Mouse (Mus musculus) gastrocnemius, adult 2 months (tissue): ENCODE results near the gene Fam198a. TPM values are rescaled to one million over a fixed set of nuclear protein-coding genes. Genes with fewer than 3 reads are reported as not detected.
A peak's percentile ranks its signal among the peaks of the same experiment; 100 is the strongest.

Experiments
- DNase-seq: peaks from one replicate; pipeline ENCODE4 v3.0.0; 2022
- H3K27ac ChIP-seq: fragments of 200-600 bp; 2 replicates; pipeline ENCODE4 v1.8.1; 2022; ENCODE audit warnings: mild to moderate bottlenecking
- H3K4me3 ChIP-seq: fragments of 200-600 bp; 2 replicates; pipeline ENCODE4 v1.8.1; 2022; ENCODE audit warnings: mild to moderate bottlenecking, moderate library complexity
- CTCF ChIP-seq: fragments of 200-600 bp; IDR thresholded peaks from 2 replicates; pipeline ENCODE4 v1.8.1; 2022; ENCODE audit warnings: antibody characterized with exemption, mild to moderate bottlenecking, moderate library complexity
- intact Hi-C: fragments of 180-260 bp; cut with DNase I; formaldehyde crosslinking; loops from one replicate; pipeline ENCODE4 v1.15.1; 2025
- total RNA-seq, 2 experiments: library from RNA; stranded (reverse); gene quantifications; 2 replicates each; pipeline ENCODE4 v1.2.3; 2021

The Fam198a gene
- total RNA-seq, 2 experiments from 2014 or later = 0.97 to 1.6 TPM

GRCm38 (mm10) chr9:121912786-121913185 lies 38.0 kb upstream of the Fam198a start:
- TF ChIP-seq CTCF = no peak
- DNase-seq = no peak
- intact Hi-C loops = no loop called here
- H3K27ac ChIP-seq = no peak overlapping the region
- H3K4me3 ChIP-seq = no peak overlapping the region

GRCm38 (mm10) chr9:121914226-121914757 lies 36.5 kb upstream of the Fam198a start:
- peak; percentile 21 for DNase-seq
- Histone ChIP-seq H3K4me3 (no peak overlapping the region), H3K27ac (no peak overlapping the region)
- intact Hi-C loops = no loop called here
- no peak for TF ChIP-seq CTCF

- DNase-seq = peak; percentile 19
- no peak for TF ChIP-seq CTCF
- Histone ChIP-seq H3K27ac (no peak overlapping the region), H3K4me3 (no peak overlapping the region)
- intact Hi-C loops = no loop called here
Measured at GRCm38 (mm10) chr9:121915056-121915455, 35.7 kb upstream of the Fam198a start.

- TF ChIP-seq CTCF = no peak
- no peak within 1 kb of the TSS for H3K4me3 ChIP-seq
- DNase-seq = no peak
- H3K27ac ChIP-seq = no peak within 1 kb of the TSS
- intact Hi-C loops = no loop called here
Measured at GRCm38 (mm10) chr9:121916102-121916501, 34.7 kb upstream of the Fam198a start, which contains the start of gene Cyp8b1. TSS of gene Cyp8b1 (minus strand) at chr9:121916305.

- no peak for TF ChIP-seq CTCF
- intact Hi-C loops = no loop called here
Measured at GRCm38 (mm10) chr9:121919027-121919501, 31.7 kb upstream of the Fam198a start.

GRCm38 (mm10) chr9:121923443-121923842 lies 27.3 kb upstream of the Fam198a start:
- no peak for TF ChIP-seq CTCF
- intact Hi-C loops = no loop called here
- DNase-seq = no peak
- Histone ChIP-seq H3K4me3 (no peak overlapping the region), H3K27ac (no peak overlapping the region)

More at GRCm38 (mm10) chr9:121919027-121919501, 31.7 kb upstream of the Fam198a start:
- Histone ChIP-seq H3K27ac (no peak overlapping the region), H3K4me3 (no peak overlapping the region)
- DNase-seq = no peak

- no peak for TF ChIP-seq CTCF
- no peak overlapping the region for H3K4me3 ChIP-seq
- intact Hi-C loops = no loop called here
- no peak overlapping the region for H3K27ac ChIP-seq
- no peak for DNase-seq
Measured at GRCm38 (mm10) chr9:121923906-121924305, 26.9 kb upstream of the Fam198a start.

- no peak for TF ChIP-seq CTCF
Measured at GRCm38 (mm10) chr9:121924901-121925560, 25.8 kb upstream of the Fam198a start.

GRCm38 (mm10) chr9:121925959-121926358 lies 24.8 kb upstream of the Fam198a start:
- TF ChIP-seq CTCF = no peak
- no peak overlapping the region for H3K27ac ChIP-seq
- no peak overlapping the region for H3K4me3 ChIP-seq
- intact Hi-C loops = no loop called here
- no peak for DNase-seq

More at GRCm38 (mm10) chr9:121924901-121925560, 25.8 kb upstream of the Fam198a start:
- H3K27ac ChIP-seq = no peak overlapping the region
- intact Hi-C loops = no loop called here
- no peak for DNase-seq
- H3K4me3 ChIP-seq = no peak overlapping the region

- DNase-seq = no peak
- intact Hi-C loops = no loop called here
- no peak overlapping the region for H3K4me3 ChIP-seq
- TF ChIP-seq CTCF = no peak
- no peak overlapping the region for H3K27ac ChIP-seq
Measured at GRCm38 (mm10) chr9:121926634-121927405, 24.0 kb upstream of the Fam198a start.

GRCm38 (mm10) chr9:121927721-121928120 lies 23.1 kb upstream of the Fam198a start:
- Histone ChIP-seq H3K27ac (no peak overlapping the region), H3K4me3 (no peak overlapping the region)
- TF ChIP-seq CTCF = no peak
- intact Hi-C loops = no loop called here
- no peak for DNase-seq

- intact Hi-C loops = no loop called here
- TF ChIP-seq CTCF = peak; percentile 80
- DNase-seq = peak; percentile 61
Measured at GRCm38 (mm10) chr9:121928498-121928897, 22.3 kb upstream of the Fam198a start.

GRCm38 (mm10) chr9:121934856-121935255 lies 15.9 kb upstream of the Fam198a start:
- intact Hi-C loops = no loop called here
- no peak overlapping the region for H3K4me3 ChIP-seq
- no peak for TF ChIP-seq CTCF
- no peak for DNase-seq
- H3K27ac ChIP-seq = no peak overlapping the region

More at GRCm38 (mm10) chr9:121928498-121928897, 22.3 kb upstream of the Fam198a start:
- Histone ChIP-seq H3K4me3 (no peak overlapping the region), H3K27ac (no peak overlapping the region)
